Mouse (Mus musculus) thymus, postnatal 10 days (tissue): Measurements from ENCODE around the gene Hspbap1.

ENCODE experiments used
- DNase-seq, 2 experiments: peaks; one replicate each; pipeline ENCODE4 v3.0.0; 2021; ENCODE audit warnings: low spot score in 2 of 2

Hspbap1 gene

DNA sequence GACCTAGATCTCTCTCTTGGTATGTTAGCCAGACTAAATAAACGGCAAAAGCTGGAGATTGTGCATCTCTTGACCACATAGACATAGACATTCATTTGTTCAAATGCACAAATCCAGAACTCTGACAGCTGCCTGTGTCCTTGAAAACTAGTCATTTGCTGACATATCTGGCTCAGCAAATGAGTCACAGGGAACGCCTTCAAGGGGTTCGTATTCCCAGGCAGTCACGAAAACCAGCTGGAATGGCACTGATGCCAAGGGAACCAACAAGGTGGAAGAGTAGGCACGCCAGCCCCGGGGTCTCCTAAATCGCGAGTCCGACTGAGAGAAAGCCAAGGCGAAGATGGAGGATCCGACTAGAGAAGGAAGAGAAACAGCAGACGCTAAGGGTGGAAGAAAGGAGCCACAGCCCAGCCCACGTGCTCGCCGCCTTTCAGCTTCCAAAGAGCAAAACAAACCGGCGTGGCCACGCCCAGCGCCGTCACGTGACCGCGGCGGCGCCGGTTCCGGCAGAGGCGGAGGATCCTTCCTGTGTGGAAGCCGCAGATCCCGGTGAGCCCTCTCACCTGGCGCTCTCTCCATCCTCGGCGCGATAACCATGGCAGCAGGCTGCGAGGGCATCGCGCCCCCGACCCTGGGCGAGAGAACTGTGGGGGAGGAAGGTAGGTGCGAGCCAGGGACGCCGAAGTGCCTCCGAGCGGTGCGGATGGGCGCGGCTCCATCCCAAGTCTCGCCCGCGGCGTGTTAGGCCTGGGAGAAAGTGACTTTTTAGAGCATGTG, at the start of gene Hspbap1:
Gene Hspbap1 (plus strand): TSS at position 498 of the 780 bp plus-strand sequence.
- DNase-seq, result peak; percentile 90 to 92

DNA sequence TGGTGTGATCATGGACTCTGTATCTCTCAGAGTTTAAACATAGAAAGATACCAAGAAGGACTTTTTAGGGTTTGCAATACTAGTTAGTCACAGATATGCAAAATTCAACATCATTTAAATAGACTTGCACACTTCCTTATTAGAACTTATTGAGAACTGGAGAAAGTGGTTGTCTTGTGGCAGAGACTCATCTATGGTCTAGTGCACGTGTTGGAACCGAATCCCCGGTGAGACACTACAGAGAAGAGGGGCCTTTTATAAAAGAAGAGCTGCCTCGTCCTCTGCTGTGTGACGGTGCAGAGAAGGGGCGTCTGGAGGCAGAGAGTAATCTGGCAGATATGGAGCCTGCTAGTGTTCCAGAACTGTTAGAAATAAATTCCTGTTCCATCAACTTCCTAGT, 45.6 kb upstream of the Hspbap1 start:
- no peak for DNase-seq

DNA sequence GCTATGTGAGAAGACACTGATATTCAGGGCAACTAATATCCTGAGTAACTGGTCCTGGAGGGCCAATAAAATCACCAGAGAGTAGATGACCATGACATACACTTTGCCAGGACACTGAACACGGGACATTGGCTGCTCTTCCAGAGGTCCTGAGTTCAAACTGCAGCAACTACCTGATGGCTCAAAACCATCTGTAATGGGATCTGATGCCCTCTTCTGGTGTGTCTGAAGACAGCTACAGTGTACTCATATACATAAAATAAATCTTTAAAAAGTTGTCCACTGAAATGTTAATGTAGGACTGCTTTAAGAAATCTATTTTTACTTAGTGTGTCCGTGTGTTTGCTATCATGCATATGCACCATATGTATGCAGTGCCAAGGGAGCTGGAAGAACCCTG, 43.6 kb upstream of the Hspbap1 start:
- no peak for DNase-seq

DNA sequence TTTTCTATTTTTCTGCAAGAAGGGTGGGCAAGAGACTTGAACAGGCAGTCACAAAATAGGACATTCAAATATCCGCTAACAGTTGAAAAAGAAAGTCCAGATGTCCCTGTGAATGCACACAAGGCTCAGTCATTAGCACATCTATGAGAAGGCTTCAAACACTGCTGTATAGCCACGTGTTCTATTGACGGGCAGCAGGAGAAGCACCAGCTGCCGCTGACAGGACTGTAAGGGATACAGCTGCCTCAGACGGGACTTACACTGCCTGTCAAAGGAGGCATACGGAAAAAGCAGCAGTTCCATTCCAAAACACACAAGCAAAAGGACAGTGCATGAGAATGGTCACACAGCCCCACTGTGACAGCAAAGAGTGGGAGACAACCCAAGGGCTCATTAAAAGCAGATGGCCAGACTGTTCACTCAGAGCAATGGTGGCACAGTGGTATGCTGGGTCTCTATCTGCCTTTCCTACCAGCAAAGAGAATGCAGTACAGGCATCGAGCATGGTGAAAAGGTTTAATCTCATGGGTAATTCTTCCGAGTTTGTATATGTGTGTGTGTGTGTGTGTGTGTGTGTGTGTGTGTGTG, 40.9 kb upstream of the Hspbap1 start:
- DNase-seq, result no peak

DNA sequence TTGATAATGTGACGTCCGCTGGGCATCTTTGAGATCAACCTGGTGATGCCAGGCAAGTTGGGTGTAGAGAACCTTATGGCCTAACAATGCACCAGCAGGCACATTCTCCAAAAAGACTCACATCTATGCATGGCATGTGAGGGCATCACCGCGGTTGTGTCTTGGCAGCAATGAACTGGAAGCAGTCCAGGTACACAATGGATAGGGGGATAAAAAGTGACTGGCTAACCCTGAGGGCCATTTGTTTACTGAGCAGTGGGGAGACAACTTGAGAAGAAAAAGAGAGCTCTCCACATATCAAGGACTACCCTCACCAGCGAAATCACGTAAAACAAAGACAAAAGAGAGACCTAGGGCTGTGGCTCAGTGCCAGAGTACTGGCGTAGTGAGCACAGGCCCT, 38.1 kb upstream of the Hspbap1 start:
- DNase-seq, result no peak

DNA sequence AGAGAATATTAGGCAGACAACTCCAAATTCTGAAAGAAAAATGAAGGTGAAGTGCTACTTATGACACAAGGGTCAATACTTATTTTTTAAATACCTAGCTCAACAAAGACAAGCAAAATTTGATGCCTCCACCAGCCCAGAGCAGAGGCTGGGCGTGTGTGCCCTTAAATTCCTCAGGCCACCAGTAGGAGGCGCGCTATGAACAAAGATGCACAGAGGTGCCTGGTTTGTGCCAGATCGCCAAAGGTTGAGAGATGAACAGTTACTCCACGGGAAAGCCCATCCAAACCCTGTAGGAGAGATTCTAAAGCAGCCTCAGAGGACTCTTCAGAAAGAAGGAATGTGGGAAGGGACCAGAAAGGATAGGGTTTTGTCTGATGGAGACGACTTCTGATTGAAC, 36.1 kb upstream of the Hspbap1 start:
- peak; percentile 53 to 86 for DNase-seq

DNA sequence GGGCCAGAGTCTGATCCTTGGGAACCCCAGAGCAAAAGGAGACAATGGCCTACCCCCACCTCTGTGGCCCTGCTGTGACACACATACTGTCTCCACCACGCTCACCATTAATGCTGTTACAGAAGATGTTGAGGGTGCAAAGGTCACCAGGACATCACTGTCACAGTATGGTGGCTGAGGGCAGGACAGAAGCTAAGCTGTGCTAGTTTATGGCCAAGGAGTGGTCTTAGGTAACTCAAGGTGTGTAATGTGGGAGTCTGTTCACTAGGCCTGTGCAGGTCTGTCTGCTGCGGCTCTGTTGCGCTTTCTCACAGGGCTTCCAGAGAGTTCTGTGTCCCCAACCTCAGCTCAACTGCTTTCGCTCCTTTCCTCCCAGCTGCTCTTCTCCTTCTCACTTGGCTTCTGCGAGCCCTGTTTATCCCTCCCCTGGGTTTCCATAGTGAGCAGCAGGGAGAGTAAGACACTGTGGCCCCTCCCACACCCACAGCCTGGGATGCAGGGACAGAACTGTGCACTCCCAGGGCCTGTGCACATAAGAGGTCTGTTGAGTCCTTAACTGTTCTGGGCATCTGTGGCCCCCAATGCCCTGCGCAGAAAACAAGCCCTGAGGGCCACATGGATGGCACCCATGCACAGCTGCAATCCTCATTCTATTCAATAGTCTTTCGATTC, 31.9 kb upstream of the Hspbap1 start:
- DNase-seq, result no peak

DNA sequence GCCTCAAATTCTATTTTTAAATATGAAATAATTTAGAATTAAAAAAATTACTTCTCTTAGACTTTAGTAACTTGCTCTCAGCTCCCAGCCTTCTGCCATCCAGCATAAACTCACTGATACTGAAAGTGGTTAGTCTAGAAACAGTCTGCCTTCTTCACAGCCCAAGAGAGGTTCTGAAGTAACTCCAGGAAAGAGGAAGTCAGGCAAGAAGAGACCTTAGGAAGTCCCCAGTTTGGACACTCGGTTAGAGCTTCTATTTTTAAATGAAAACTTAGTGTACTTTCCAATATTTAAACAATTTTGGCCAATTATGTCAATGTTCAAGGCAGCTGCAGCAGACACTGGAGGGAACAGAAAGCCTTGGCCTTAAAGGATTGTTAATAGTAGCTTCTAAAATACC, 30.6 kb upstream of the Hspbap1 start:
- no peak for DNase-seq

DNA sequence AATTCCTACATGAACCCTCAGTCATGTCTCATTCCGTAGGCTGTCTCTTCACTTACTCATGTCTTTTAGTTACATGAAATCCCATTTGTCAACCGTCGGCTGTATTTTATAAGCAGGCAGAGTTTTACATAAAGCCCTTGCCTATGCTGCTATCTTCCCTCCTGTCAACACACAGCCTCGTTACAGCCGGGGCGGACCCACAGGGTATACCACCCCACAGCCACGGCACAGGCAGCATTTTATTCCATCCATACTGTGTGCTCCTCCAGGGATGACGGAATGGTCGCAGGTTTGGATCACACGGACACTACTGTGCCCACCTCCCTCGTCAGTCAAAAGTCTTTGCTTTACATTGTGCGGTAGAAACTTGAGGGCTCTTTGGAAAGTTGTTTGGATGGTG, 29.8 kb upstream of the Hspbap1 start:
- no peak for DNase-seq

DNA sequence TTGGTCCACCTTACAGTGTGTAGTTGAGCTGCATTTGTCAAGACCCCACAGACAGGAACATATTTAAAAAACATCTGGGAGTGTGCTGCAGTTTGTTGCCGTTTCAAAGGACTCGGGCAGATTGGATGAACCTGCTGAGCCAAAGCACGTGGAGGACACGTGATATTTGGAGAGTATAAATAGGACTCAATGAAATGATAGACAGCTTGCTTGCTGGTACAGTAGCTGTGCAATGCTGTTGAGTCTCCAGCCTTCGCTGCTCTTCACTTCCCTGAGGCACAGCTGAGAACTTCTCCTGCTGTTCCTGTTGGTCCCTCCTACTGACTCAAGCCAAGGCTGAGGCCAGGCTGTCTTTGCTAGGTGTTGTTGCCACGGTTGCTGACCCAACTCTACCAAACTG, 29.2 kb upstream of the Hspbap1 start:
- DNase-seq, result no peak

DNA sequence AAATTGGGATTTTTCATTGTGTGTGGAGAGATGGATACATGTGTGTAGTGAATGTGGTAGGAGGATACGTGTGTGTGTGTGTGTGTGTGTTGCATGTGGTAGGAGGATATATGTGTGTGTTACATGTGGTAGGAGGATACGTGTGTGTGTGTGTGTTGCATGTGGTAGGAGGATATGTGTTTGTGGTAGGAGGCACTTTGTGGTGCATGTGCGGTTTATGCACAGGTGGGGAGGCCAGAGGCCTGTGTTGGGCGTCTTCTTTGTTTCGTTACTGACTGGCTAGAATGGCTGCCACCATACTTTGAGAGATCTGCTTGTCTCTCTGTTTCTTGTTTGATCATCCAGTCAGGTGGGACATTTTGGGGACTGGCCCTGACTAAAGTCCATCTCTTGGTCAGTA, 28.6 kb upstream of the Hspbap1 start:
- DNase-seq, result peak; percentile 28 to 52

DNA sequence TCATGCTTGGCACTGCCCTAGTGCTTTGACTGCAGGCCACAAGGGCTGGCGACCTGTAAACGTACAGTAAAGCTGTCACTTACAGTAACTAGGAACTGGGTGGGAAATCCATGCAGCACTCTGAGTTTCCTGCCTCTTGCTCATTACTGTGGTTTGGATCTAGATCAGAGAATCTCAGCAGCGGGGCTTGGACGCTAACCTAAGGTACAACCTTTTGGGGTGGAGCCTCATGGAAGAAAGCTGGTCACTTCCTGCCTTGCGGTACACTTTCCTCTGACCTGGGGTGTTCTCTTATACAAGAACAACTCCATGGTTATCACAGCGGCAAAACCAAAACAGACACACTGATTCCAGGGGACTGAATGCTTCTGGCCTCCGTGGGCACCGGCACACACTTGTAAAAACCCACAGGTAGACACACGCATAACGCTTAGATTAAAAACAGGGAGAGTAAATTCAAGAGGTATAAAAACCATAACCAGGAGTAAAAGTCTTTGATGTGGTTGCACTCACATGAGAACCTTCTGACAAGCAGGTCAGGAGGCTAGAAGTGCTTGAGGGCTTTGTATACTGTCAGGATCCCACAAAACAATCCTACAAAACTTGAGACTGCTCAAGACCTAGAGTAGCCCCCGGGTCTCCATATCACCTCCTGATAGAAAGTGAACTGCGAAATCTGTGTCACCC, 27.8 kb upstream of the Hspbap1 start:
- DNase-seq, result peak in 1 of 2 experiments; percentile 23

DNA sequence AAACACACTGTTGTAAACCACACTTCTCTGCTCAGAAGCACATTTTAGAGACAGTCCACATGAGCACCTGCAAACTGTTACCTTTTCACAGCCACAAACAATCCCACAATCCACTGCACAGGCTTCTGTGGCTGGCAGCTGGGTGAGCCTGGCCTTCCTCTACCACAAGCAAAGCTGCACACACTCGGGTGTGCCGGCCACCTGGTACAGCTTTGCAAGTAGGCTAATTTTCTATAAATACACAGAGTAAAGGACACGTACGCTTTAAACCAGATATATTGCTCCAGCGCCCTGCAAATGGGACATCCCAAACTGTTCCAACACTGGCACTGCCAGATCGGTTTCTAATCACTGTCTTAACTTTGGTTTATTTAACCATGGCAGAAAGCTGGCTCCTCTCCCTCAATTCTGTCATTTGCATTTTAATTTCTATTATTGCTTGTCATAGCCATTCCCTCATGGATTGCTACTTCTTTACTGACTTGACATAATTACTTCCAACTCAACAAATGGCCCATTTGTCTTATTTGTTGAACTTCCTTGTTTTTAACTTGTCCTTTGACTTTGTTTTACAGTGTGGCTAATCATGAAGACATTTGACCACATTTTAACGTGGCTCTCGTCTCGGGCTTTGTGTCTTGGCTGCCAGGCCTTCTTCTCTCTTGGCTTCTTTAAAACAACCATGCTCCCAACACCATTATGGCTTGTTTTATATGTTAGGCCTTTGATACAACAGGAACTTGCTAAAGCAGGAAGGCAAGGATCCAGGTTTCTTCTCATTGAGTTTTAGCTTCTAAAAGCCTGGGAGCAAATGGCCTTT, 22.5 kb upstream of the Hspbap1 start:
- peak; percentile 69 to 79 for DNase-seq

DNA sequence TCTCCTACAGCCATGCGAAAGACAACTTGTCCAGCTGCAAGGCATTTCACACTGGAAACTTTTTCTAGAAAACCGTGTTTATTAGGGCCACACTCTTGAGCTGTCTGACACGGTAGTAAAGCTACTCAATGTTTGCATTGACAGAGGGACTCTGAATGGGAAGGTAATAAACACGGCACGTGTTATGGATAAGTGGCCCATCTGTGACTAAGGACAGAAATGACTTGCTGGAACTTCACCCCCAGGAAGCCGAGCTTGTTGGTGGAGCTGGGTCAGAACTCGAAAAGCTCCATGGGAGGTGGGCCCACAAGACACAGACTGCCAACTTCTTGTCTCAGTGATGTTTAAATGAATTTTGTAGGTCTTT, 22.0 kb upstream of the Hspbap1 start:
- no peak for DNase-seq

DNA sequence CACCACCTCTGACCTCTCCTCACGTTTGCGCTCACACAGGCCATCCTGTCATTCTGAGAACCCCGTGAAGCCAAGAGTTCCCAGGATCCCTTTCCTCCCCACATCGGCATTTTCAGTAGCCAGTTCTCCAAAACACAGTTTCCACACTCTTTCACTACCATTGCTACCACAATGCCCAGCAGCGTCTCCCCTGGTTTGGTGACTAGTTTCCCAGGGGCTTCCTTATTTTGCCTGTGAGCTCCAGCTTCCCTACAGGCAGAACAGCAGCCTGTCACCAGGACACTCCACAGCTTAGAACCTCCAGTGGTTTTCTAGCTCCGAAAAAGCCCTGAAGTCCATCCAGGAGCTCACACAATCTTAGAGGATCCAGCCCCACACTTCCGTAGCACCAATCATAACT, 20.8 kb upstream of the Hspbap1 start:
- DNase-seq, result no peak

DNA sequence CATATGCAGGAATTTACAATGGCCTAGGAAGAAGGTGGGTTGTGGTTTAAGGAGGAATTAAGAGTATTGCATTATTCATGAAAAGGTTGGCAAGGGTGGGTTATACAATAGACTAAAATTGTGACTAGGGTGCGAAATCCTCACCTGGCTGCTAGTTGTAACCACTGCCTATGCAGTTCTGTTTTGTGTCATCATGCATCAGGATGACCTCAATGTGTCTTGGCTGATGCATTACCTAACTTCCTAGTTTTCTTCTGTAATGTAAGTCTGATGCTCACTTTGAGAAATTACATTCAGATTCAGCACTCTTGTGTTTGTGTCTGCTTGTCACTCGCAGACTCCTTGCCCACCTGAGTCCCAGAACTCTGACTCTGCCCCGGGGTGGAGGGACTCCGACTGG, 18.3 kb upstream of the Hspbap1 start:
- DNase-seq, result no peak

DNA sequence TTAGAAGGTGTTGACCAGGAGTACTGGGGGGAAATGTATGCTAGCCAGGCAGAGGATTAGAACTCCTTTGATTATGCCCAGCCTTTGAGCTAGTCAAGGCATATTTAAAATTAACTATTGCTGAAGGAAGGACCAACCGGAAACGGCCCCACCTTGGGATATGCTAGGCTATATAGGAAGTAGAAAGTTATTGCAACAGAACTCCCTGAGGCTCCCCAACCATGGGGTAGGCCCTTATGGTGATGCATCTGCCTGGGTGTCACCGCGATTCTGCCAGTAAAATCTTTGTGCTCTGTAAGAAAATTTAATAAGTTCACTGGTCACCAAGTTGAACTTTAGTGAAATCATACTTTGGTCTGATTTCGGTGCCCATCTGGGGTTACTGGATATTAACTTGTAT, 16.2 kb upstream of the Hspbap1 start:
- no peak for DNase-seq

DNA sequence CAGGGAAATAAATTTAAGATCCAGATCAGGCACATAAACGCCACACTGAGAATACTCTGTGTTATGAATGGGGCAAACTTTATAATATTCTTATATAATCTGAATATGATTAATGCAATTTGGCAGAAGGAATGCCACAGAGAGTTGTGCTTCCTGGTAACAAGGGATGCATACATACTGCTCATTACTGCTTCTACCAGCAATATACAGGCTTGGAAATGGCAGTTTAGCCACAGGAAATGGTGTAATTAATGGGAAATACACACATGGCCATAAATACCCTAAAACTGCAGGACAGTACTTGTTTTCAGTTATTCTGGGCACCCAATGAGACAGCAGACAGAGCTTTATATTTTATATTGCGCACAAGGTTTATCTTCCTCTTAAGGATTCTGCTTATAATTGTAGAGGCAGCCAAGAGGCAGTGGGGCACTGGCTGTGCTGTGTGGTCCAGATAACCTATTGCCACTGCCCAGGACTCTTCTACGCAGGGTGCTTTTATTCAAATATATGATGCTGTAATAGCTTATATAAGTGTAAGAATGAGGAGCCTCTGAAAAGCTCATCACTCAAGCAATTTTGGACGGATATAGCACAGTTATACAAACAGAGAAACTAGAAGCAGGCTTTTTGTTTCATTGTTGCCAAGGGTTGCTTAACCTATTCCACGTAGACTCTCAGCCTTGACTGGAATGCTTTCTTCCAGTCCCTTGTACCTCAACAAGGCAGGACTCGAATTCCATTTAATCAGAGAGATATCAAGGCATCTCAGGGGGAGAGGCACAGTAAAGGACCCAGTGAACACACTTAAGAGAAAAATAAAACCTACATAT, 14.5 kb upstream of the Hspbap1 start:
- DNase-seq, result no peak

DNA sequence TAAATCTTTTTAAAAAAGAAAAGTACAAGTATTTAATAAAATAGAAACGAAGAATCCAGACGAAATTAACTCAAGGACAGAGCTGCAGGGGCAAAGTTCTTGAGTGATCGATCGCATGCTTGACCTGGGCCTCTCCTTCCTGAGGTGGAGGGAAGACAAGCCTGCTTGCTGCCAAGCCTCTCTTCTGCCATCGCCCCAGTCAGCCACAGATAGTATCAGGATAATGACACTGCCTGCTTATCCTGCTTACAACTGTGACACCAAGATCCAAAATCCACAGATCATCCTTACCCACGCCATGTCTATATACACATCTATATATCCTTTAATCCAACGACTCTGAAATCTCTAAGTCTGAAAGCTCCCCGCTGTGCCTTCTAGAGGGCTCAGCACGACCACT, 13.5 kb upstream of the Hspbap1 start:
- DNase-seq, result no peak

DNA sequence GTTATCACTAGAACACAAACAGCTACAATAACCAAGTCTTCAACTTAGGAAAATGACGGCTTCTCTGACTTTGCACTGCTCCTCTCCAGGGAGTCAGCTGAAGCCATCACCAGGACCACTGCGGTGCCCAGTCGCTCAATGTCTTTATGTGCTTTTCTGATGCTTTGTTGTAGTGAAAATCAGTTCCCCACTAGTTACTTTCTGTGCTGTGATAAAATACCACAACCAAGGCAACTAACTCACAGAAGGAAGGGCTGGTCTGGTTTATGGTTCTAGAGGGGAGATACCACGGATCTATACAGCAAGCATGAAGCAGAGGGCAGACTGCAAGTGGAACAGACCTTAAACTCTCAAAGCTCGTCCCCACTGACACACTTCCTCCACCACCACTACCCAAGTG, 10.8 kb upstream of the Hspbap1 start:
- DNase-seq, result no peak
